Mouse (Mus musculus): ENCODE results near the gene Higd1c.

- TF ChIP-seq CTCF (IDR thresholded peaks at IDR 0.05; ENCODE audit: low read depth) (no peak), EP300 (IDR thresholded peaks at IDR 0.05; ENCODE audit: low read depth) (no peak)
Observed at GRCm38 (mm10) chr15:100414942-100415341, 50.6 kb downstream of the Higd1c start.

Measured in liver, postnatal 0 days (tissue).